Mouse (Mus musculus): ENCODE measurements around the gene Rbms3. TPM values are rescaled to one million over a fixed set of nuclear protein-coding genes. Genes with fewer than 3 reads are reported as not detected.
A peak's percentile ranks its signal among the peaks of the same experiment; 100 is the strongest.

Gene Rbms3
- polyA plus RNA-seq, 1 experiment from 2014 or later = 8.1 TPM

DNA sequence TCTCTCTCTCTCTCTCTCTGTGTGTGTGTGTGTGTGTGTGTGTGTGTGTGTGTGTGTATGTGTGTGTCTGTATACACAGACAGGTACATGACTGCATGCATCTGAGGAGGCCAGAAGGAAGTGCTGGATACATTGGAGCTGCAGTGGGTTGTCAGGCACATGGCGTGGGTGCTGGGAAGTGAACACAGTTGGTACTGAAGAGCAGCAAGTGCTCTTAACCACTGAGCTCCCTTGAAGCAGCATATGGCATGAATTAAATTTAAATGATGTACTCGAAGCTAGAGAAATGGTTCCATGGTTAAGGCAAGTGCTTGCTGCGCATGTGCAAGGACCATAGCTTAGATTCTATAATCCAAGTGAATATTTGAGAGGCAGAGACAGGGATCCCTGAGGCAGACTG is 772.6 kb downstream of the Rbms3 start:
- Histone ChIP-seq H3K4me2 (no peak overlapping the region), H3K9me3 (replicated peaks) (no peaks in the 10 kb centered on the region), H3K4me3 (no peak overlapping the region), H3K9ac (no peak overlapping the region), H3K36me3 (no peaks in the 10 kb centered on the region), H3K4me1 (no peaks in the 10 kb centered on the region), H3K27me3 (replicated peaks) (no peaks in the 10 kb centered on the region), H3K27ac (no peak overlapping the region)
- WGBS (ENCODE audit: insufficient replicate concordance) = 68% methylated on average over 3 of the region's 3 CpGs
- ATAC-seq = no peak

DNA sequence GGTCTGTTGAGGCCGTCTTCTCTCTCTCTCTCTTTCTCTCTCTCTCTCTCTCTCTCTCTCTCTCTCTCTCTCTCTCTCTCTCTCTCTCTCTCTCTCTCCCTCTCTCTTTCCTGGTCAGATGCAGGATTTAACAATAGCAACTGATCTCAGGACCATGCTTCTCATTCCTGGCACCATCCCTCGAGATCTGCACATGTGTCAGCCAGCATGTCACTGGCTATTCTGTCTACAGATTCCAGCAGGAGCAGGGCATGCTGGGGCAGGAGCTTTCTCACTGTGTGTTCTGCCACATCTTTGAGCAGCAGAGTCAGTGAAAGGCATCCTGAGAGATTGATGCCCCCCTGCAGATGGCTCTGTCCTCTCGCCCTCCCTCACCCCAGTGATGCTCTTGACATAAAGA is 774.0 kb downstream of the Rbms3 start:
- Histone ChIP-seq H3K9ac (no peak overlapping the region), H3K27ac (no peak overlapping the region), H3K4me2 (no peak overlapping the region), H3K36me3 (no peaks in the 10 kb centered on the region), H3K4me3 (no peak overlapping the region), H3K4me1 (no peaks in the 10 kb centered on the region), H3K9me3 (replicated peaks) (no peaks in the 10 kb centered on the region), H3K27me3 (replicated peaks) (no peaks in the 10 kb centered on the region)
- ATAC-seq = no peak
- 61% methylated on average over 3 of the region's 3 CpGs for WGBS (ENCODE audit: insufficient replicate concordance)

DNA sequence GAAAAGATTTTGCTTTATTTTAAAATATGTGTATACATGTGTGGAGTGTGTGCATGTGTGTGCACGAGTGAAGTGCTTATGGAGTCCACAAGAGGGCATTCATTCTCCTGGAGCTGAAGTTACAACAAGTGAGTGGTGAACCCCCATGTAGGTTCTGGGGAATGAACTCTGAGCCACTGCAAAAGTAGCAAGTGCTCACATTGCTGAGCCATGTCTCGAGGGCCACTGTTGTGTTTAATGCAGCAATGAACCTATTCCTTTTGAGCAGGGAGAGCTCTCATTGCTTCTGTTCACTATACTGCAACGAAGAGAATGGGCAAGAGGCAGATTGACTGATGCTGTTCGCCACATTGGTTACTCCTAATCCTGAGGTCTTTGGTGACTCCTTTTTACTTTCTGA is 780.8 kb downstream of the Rbms3 start:
- H3K9ac ChIP-seq = no peak overlapping the region
- H3K27ac ChIP-seq = no peak overlapping the region
- H3K4me2 ChIP-seq = no peak overlapping the region
- H3K4me1 ChIP-seq = no peaks in the 10 kb centered on the region
- no peak for ATAC-seq
- no peaks in the 10 kb centered on the region for H3K9me3 ChIP-seq (replicated peaks)
- no peaks in the 10 kb centered on the region for H3K36me3 ChIP-seq
- no peak overlapping the region for H3K4me3 ChIP-seq
- WGBS (ENCODE audit: insufficient replicate concordance) = 61% methylated on average over 4 of the region's 4 CpGs
- H3K27me3 ChIP-seq (replicated peaks) = no peaks in the 10 kb centered on the region

DNA sequence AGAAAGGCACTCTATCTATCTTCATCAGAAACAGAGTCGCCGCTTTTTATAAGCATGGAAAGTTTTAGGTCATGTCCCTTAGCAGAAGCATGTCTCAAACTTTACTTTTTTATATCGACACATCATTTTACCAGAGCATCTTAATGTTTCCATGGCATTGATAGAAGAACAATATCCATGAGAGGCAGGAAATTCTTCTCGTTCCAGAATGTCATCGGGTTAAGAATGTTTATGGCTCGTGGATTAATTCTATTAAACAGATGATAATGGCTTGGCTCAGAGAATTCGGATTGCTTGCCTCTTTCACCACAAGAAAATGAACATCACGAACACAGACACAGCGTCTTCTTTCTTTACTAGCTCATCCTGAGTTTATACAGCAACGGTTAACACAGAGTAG is 781.5 kb downstream of the Rbms3 start:
- ATAC-seq = no peak
- no peaks in the 10 kb centered on the region for H3K9me3 ChIP-seq (replicated peaks)
- no peaks in the 10 kb centered on the region for H3K27me3 ChIP-seq (replicated peaks)
- no peak overlapping the region for H3K9ac ChIP-seq
- no peaks in the 10 kb centered on the region for H3K4me1 ChIP-seq
- H3K27ac ChIP-seq = no peak overlapping the region
- H3K4me2 ChIP-seq = no peak overlapping the region
- no peaks in the 10 kb centered on the region for H3K36me3 ChIP-seq
- H3K4me3 ChIP-seq = no peak overlapping the region
- WGBS (ENCODE audit: insufficient replicate concordance) = 74% methylated on average over 10 of the region's 10 CpGs

DNA sequence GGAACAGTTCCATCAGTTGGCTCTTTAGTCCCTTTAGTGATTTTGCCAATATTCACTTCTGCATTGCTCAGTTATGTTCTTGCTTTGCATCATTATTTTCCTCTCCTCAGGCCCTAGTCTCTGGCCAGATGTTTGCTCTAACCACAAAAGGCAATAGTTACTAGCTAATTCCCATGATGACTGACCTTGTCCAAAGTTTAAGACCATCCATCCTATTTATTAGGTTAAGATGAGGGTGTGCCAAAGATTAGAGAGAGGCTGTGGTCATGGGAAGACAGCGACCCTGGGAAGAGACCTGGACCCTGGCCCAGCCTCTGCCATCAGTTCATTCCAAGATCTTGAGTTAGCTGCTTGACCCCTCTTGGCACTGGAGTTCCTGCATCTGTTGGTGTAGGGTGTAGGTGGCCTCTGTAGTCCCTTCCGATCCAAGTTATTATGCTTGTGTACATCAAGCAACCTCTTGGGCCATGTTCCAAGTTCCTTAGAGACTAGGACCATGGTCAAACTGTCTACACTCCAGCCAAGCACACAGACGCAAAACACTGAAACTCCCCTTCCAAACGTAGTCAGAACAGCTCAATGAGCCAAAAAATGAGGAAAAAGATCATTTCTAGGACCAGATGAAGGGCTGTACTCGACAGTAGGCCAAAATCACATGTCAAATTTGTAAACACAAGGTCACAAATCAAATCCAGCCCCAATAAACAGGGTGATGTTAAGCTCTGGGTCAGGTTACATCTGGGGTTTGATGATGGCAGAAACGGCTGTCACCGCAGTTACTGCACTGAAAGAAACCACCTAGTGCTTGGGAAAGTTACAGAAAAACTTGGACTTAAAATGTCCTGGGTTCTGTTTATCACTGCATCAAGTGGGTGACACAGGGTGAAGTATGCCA is 782.2 kb downstream of the Rbms3 start:
- no peak for ATAC-seq

DNA sequence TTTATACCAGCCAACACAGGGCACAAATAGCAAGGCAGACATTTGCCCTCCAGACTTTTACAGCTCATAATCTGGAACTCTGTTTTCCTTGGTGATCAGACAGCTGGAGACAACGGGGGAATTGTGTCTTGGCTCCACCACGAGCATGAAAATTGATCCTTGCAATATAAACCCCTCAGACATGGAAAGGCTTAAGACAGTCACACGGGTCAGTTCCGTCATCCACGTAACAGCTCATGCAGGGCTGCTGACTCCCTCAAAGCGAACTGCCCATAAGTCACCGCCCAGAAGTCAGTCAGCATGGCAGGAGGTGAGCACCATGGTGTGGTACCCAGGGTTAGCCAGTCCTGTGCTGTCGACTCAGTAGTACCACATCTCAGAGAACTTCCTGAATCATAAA is 794.8 kb downstream of the Rbms3 start:
- H3K9ac ChIP-seq = no peak overlapping the region
- no peak for ATAC-seq
- H3K4me1 ChIP-seq = 0 out of 2 replicates have a peak, but pooled peaks cover 4% of the 10 kb centered on the region
- no peak overlapping the region for H3K4me3 ChIP-seq
- H3K27me3 ChIP-seq (replicated peaks) = no peaks in the 10 kb centered on the region
- no peaks in the 10 kb centered on the region for H3K36me3 ChIP-seq
- no peak overlapping the region for H3K4me2 ChIP-seq
- no peaks in the 10 kb centered on the region for H3K9me3 ChIP-seq (replicated peaks)
- no peak overlapping the region for H3K27ac ChIP-seq
- 73% methylated on average over 8 of the region's 8 CpGs for WGBS (ENCODE audit: insufficient replicate concordance)

More for the DNA sequence above, 782.2 kb downstream of the Rbms3 start:
- no peak overlapping the region for H3K9ac ChIP-seq
- no peak overlapping the region for H3K27ac ChIP-seq
- H3K4me1 ChIP-seq = no peaks in the 10 kb centered on the region
- 63% methylated on average over 7 of the region's 7 CpGs for WGBS (ENCODE audit: insufficient replicate concordance)
- no peaks in the 10 kb centered on the region for H3K9me3 ChIP-seq (replicated peaks)
- no peaks in the 10 kb centered on the region for H3K36me3 ChIP-seq
- H3K27me3 ChIP-seq (replicated peaks) = no peaks in the 10 kb centered on the region
- H3K4me3 ChIP-seq = no peak overlapping the region
- no peak overlapping the region for H3K4me2 ChIP-seq

DNA sequence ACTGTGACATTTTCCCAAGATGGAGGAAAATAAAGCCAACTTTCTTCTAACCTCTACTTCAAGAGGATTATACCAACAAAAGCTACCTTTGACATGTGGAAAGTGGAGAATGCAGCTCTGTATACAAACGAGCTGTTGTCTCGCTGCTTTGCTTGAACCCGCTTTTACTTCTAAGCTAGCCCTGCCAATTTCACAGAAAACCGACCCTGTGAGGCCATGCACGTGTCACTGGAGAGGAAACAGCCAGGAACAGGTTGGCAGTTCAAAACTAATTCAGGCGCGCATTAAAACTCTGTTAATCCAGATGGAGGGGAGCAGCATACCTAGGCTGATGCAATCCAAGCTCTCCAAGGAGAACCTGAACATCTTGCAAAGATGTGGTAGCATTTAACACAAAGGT is 796.0 kb downstream of the Rbms3 start:
- Histone ChIP-seq H3K9me3 (replicated peaks) (no peaks in the 10 kb centered on the region), H3K4me3 (no peak overlapping the region), H3K4me1 (0 out of 2 replicates have a peak, but pooled peaks cover 4% of the 10 kb centered on the region), H3K36me3 (no peaks in the 10 kb centered on the region), H3K4me2 (no peak overlapping the region), H3K9ac (no peak overlapping the region), H3K27ac (no peak overlapping the region), H3K27me3 (replicated peaks) (no peaks in the 10 kb centered on the region)
- WGBS (ENCODE audit: insufficient replicate concordance) = 69% methylated on average over 7 of the region's 7 CpGs
- no peak for ATAC-seq

DNA sequence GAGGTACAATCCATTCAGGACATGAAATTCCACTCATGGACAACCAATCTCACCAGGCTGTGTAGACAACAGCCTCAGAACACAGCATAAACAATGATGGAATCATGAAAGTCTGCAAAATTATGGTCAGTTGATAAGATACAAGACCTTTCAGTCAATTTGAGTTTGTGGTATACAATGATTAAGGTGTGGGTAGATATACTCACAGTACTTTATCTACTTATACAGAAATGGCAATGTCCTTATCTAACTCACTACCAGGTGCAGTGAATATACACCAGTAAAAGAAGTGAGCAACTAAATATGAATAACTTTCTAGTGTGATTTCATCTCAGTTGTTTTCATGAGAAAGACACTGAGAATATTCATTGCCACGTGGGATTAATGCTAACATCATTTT is 796.9 kb downstream of the Rbms3 start:
- ATAC-seq = peak; percentile 84
- Histone ChIP-seq H3K4me3 (no peak overlapping the region), H3K27me3 (replicated peaks) (no peaks in the 10 kb centered on the region), H3K4me1 (0 out of 2 replicates have a peak, but pooled peaks cover 4% of the 10 kb centered on the region), H3K27ac (no peak overlapping the region), H3K4me2 (no peak overlapping the region), H3K9ac (no peak overlapping the region), H3K36me3 (no peaks in the 10 kb centered on the region), H3K9me3 (replicated peaks) (no peaks in the 10 kb centered on the region)
- WGBS (ENCODE audit: insufficient replicate concordance) = 53% methylated on average over 1 of the region's 1 CpGs

DNA sequence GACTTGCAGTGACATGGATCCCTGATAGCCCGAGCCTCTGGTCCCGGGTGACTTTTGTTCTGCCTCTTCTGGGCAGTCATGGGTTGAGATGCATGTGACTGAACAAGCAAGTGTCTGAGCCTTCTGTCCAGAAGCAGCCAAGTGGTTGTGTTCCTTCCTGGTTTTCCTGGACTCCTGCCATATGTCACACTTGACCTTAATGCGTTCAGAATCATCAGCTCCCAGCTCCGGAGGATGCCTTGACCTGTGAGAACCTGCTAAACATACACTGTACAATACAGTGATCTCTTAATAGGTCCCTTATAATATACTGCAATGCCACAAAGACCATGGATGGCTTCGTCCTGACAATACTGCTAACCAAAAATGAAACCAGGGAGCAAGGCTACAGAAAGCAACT is 798.3 kb downstream of the Rbms3 start:
- Histone ChIP-seq H3K9me3 (replicated peaks) (no peaks in the 10 kb centered on the region), H3K4me2 (no peak overlapping the region), H3K36me3 (no peaks in the 10 kb centered on the region), H3K4me3 (no peak overlapping the region), H3K9ac (no peak overlapping the region), H3K27me3 (replicated peaks) (no peaks in the 10 kb centered on the region), H3K27ac (no peak overlapping the region), H3K4me1 (0 out of 2 replicates have a peak, but pooled peaks cover 4% of the 10 kb centered on the region)
- no peak for ATAC-seq
- 79% methylated on average over 5 of the region's 5 CpGs for WGBS (ENCODE audit: insufficient replicate concordance)

DNA sequence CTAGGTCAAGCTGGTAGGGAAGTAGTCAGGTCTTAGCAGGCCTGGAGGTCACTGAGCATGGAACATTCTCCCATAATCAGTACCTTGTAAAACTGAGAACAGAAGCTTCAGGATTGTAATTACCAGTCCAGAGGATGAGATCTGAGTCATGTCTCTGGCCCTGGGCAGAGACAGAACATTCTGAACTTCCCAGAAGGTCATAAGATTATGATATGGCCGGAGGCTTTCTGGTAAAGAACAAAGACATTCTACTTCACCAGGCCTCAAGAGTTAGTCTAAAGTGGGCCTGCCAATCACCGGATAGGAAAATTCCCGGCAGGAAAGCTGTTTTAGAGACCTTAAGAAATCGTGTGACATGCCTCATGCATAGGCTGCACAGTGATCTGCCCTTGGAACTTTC is 799.8 kb downstream of the Rbms3 start:
- no peak for ATAC-seq
- no peak overlapping the region for H3K4me2 ChIP-seq
- 62% methylated on average over 4 of the region's 4 CpGs for WGBS (ENCODE audit: insufficient replicate concordance)
- H3K9me3 ChIP-seq (replicated peaks) = no peaks in the 10 kb centered on the region
- H3K36me3 ChIP-seq = no peaks in the 10 kb centered on the region
- H3K4me3 ChIP-seq = no peak overlapping the region
- no peaks in the 10 kb centered on the region for H3K27me3 ChIP-seq (replicated peaks)
- H3K9ac ChIP-seq = no peak overlapping the region
- H3K27ac ChIP-seq = no peak overlapping the region
- 0 out of 2 replicates have a peak, but pooled peaks cover 4% of the 10 kb centered on the region for H3K4me1 ChIP-seq

DNA sequence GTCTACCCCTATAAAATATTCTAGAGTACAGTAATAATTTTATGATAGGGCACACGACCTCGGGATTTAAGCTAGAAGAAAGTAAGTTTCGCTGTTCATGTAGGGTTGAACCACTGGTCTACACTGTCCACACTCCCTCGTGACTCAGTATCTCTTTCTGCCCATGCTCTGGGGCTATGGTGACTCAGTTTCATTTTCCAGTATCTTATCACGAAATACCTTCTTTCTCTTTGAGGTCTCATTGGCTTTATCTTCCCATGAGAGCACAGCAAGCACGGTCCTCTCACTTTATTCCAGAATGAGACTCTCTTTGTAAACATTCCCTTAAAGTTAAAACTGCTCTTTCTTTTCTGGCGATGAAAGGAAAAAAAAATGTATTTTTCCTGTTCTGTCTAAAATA is 808.1 kb downstream of the Rbms3 start:
- peaks cover 17% of the 10 kb centered on the region for H3K4me1 ChIP-seq
- H3K36me3 ChIP-seq = no peaks in the 10 kb centered on the region
- H3K9me3 ChIP-seq (replicated peaks) = no peaks in the 10 kb centered on the region
- peak; percentile 89 for ATAC-seq
- no peak overlapping the region for H3K27ac ChIP-seq
- 0 out of 2 replicates have a peak overlapping the region, but pooled peaks have one; percentile 17 for H3K4me2 ChIP-seq
- H3K9ac ChIP-seq = no peak overlapping the region
- H3K4me3 ChIP-seq = no peak overlapping the region
- no peaks in the 10 kb centered on the region for H3K27me3 ChIP-seq (replicated peaks)
- 52% methylated on average over 7 of the region's 7 CpGs for WGBS (ENCODE audit: insufficient replicate concordance)

DNA sequence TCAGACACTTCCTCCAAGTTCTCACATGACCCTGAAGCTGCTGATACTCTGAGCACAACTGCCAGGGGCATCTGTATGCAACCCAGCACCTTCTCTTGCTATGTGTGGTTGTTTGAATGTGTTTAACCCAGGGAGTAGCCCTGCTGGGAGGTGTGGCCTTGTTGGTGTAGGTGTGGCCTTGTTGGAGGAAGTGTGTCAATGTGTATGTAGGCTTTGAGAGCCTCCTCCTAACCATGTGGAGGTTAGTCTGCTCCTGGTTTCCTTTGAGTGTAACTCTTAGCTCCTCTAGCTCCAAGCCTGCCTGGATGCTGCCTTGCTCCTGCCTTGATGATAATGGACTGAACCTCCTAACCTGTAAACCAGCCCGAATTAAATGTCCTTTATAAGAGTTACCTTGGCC is 812.5 kb downstream of the Rbms3 start:
- Histone ChIP-seq H3K27me3 (replicated peaks) (no peaks in the 10 kb centered on the region), H3K9me3 (replicated peaks) (no peaks in the 10 kb centered on the region), H3K9ac (no peak overlapping the region), H3K4me1 (peaks cover 23% of the 10 kb centered on the region), H3K4me2 (no peak overlapping the region), H3K4me3 (no peak overlapping the region), H3K27ac (no peak overlapping the region), H3K36me3 (no peaks in the 10 kb centered on the region)
- peak; percentile 58; the same call in 1 of the 2 replicates for ATAC-seq
- WGBS (ENCODE audit: insufficient replicate concordance) = 75% methylated on average over 1 of the region's 1 CpGs

Measured in liver, embryonic 12.5 days (tissue).